Mouse (Mus musculus) intestine, embryonic 14.5 days (tissue): ENCODE data around the gene Prdx5. TPM values are rescaled to one million over a fixed set of nuclear protein-coding genes. Genes with fewer than 3 reads are reported as not detected.
"Not testable (repeated sequence)": the region's sequence is repeated elsewhere in the genome, so short reads cannot be mapped to it uniquely, and the experiment has no call there.

Experiments
- ATAC-seq: fragments of 200-750 bp; cut with Nextera tagmentation; replicated peaks from 2 replicates; pipeline ENCODE4 v1.8.0; 2017; ENCODE audit warnings: low read depth, moderate number of reproducible peaks, moderate TSS enrichment, moderate library complexity; ENCODE audit not compliant: low FRiP score, low TSS enrichment
- DNase-seq: peaks from one replicate; pipeline ENCODE4 v3.0.0-alpha.2; 2018; ENCODE audit warnings: low spot score
- H3K27ac ChIP-seq: fragments of 300-500 bp; sonication (generic); 2 replicates; pipeline ENCODE4 v1.5.1; 2014; ENCODE audit warnings: low read depth, mild to moderate bottlenecking, control low read depth
- H3K27me3 ChIP-seq: fragments of 300-500 bp; sonication (generic); replicated peaks from 2 replicates; pipeline ENCODE4 v1.6.1; 2014; ENCODE audit warnings: low read length, control low read depth; ENCODE audit not compliant: control insufficient read depth, insufficient read depth
- H3K36me3 ChIP-seq: fragments of 300-500 bp; sonication (generic); 2 replicates; pipeline ENCODE4 v1.6.1; 2014; ENCODE audit warnings: low read length, control low read depth; ENCODE audit not compliant: control insufficient read depth, insufficient read depth
- H3K4me1 ChIP-seq: fragments of 300-500 bp; sonication (generic); replicated peaks from 2 replicates; pipeline ENCODE4 v1.6.1; 2014; ENCODE audit warnings: low read length, control low read depth, mixed read lengths; ENCODE audit not compliant: control insufficient read depth, insufficient read depth
- H3K4me2 ChIP-seq: fragments of 300-500 bp; sonication (generic); 2 replicates; pipeline ENCODE4 v1.6.1; 2014; ENCODE audit warnings: low read length
- H3K4me3 ChIP-seq: fragments of 300-500 bp; sonication (generic); 2 replicates; pipeline ENCODE4 v1.5.1; 2014; ENCODE audit warnings: low read depth, low read length, control low read depth, mixed read lengths
- H3K9ac ChIP-seq: fragments of 300-500 bp; sonication (generic); 2 replicates; pipeline ENCODE4 v1.6.1; 2014; ENCODE audit warnings: mild to moderate bottlenecking, low read length
- H3K9me3 ChIP-seq: fragments of 300-500 bp; sonication (generic); 2 replicates; pipeline ENCODE4 v1.6.1; 2016; ENCODE audit warnings: low read length, control low read depth; ENCODE audit not compliant: control insufficient read depth
- WGBS: fragments of 180-500 bp; shearing (Covaris S2); extraction: QIAGEN DNeasy Blood & Tissue Kit; methylation state at CpG from one replicate; pipeline ENCODE4 v1.1.7; 2014; 5-methylcytosine and 5-hydroxymethylcytosine counted together
- polyA plus RNA-seq: library from polyadenylated mRNA; unstranded; fragments of >200 nt; fragmentation: Nextera tagmentation; extraction: Ambion mirVana; gene quantifications from 2 replicates; pipeline ENCODE4 v1.2.1, GENCODE M21; 2014

Gene Prdx5
- polyA plus RNA-seq, 1 experiment from 2014 or later, result 139 TPM

GRCm38 (mm10) chr19:6914540-6914939, 4.6 kb upstream of the Prdx5 start:
- Histone ChIP-seq H3K36me3 (peaks cover 34% of the 10 kb centered on the region), H3K9ac (no peak overlapping the region), H3K4me3 (no peak overlapping the region), H3K27ac (no peak overlapping the region), H3K27me3 (no peaks in the 10 kb centered on the region), H3K4me1 (peaks cover 6% of the 10 kb centered on the region), H3K4me2 (no peak overlapping the region), H3K9me3 (no peaks in the 10 kb centered on the region)
- ATAC-seq, result no peak
- 94% methylated on average over 9 of the region's 9 CpGs for WGBS
- no peak for DNase-seq

DNA sequence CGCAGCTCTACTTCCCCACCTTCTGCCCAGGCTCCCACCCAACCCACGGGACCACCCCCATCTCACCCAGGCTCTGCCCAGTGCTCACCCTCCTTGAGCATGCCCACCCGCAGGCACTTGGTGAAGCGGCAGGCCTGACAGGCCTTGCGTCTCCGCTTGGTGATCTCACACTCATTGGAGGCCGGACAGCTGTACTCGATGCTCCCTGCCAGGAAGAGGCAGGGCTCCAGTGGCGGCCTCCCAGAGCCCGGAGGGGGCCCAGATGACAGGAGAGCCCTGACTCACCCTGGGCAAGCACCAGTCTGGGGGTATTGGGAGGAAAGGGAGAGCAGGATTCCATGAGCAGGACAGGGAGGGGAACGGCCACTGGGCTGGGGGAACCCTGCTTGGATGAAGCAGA, 4.1 kb upstream of the Prdx5 start:
- Histone ChIP-seq H3K4me2 (no peak overlapping the region), H3K4me1 (peaks cover 6% of the 10 kb centered on the region), H3K9me3 (no peaks in the 10 kb centered on the region), H3K9ac (no peak overlapping the region), H3K27me3 (no peaks in the 10 kb centered on the region), H3K4me3 (no peak overlapping the region), H3K36me3 (peaks cover 34% of the 10 kb centered on the region), H3K27ac (no peak overlapping the region)
- WGBS, result 79% methylated on average over 11 of the region's 11 CpGs
- ATAC-seq (no peak), DNase-seq (peak; percentile 45)

GRCm38 (mm10) chr19:6913036-6913435, 3.1 kb upstream of the Prdx5 start:
- no peak overlapping the region for H3K27ac ChIP-seq
- no peak overlapping the region for H3K9ac ChIP-seq
- ATAC-seq (no peak), DNase-seq (no peak)
- H3K9me3 ChIP-seq, result no peaks in the 10 kb centered on the region
- H3K4me1 ChIP-seq, result peaks cover 16% of the 10 kb centered on the region
- H3K27me3 ChIP-seq, result no peaks in the 10 kb centered on the region
- H3K4me3 ChIP-seq, result no peak overlapping the region
- 85% methylated on average over 6 of the region's 6 CpGs for WGBS
- no peak overlapping the region for H3K4me2 ChIP-seq
- peaks cover 29% of the 10 kb centered on the region for H3K36me3 ChIP-seq

- WGBS, result 93% methylated on average over 15 of the region's 15 CpGs
- ATAC-seq (no peak), DNase-seq (no peak)
Measured at GRCm38 (mm10) chr19:6912205-6912970, 2.5 kb upstream of the Prdx5 start.

DNA sequence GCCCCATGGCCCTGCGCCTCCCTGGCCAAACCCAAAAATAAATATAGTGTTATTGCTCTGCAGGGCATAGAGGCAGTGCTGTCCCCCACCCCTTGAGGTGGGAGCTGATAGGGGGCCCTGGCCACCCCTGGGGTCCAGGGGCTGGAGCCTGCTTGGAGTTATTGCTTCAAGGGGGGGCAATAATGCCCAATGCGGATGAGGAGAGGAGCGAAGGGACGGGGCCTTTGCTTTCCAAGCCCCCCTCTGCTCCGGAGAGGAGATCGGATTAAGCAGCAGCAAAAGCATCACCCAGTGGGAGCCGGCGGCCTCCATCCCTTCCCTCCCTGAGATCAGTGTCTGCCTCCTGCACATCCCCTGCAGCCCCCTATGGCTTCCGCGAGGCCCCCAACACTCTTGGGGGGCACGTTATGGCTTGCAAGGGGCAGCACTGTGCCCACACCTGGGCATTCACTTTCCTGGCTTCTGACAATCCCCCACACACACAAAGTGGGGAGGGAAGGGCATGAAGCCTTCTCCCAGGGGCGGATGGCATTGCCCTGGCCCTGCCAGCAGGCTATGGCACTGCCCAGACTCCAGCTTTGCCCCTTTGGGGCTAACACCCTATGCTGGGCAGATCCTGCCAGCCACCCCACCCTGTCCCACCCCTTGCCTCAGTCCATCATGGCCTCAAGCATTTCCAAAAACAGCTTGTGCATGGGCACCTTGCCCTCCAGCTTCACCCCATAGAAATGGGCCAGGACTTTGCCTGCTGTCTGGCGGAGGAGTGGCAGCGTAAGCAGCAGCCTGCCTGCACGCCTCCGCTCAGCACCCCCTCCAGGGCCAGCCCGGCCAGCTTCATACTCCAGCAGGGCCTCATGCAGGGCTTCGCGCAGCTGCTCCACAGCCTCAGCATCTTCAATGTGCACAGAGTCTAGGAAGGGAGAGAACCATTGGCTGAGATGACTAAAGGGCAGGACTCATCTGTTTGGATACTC, 1.5 kb upstream of the Prdx5 start:
- no peaks in the 10 kb centered on the region for H3K9me3 ChIP-seq
- WGBS, result 86% methylated on average over 19 of the region's 19 CpGs
- peak overlapping the region; percentile 74 for H3K4me3 ChIP-seq
- no peak for DNase-seq
- 0 out of 2 replicates have a peak overlapping the region, but pooled peaks have one; percentile 25 for H3K9ac ChIP-seq
- H3K4me1 ChIP-seq, result peaks cover 18% of the 10 kb centered on the region
- ATAC-seq, result no peak
- no peaks in the 10 kb centered on the region for H3K27me3 ChIP-seq
- peaks cover 39% of the 10 kb centered on the region for H3K36me3 ChIP-seq
- H3K27ac ChIP-seq, result no peak overlapping the region
- peak overlapping the region; percentile 78 for H3K4me2 ChIP-seq

More at GRCm38 (mm10) chr19:6912205-6912970, 2.5 kb upstream of the Prdx5 start:
- Histone ChIP-seq H3K4me3 (no peak overlapping the region), H3K27me3 (no peaks in the 10 kb centered on the region), H3K4me2 (no peak overlapping the region), H3K4me1 (peaks cover 18% of the 10 kb centered on the region), H3K36me3 (peaks cover 29% of the 10 kb centered on the region), H3K27ac (no peak overlapping the region), H3K9ac (no peak overlapping the region), H3K9me3 (no peaks in the 10 kb centered on the region)

GRCm38 (mm10) chr19:6910306-6910705, 400 bp upstream of the Prdx5 start:
- H3K4me2 ChIP-seq, result peak overlapping the region; percentile 78
- H3K4me1 ChIP-seq, result peaks cover 18% of the 10 kb centered on the region
- H3K4me3 ChIP-seq, result peak overlapping the region; percentile 74
- peak overlapping the region; percentile 74 for H3K9ac ChIP-seq
- DNase-seq, H3K27me3 ChIP-seq, H3K9me3 ChIP-seq: not testable (repeated sequence)
- ATAC-seq, result peak; percentile 40
- peak overlapping the region; percentile 99 for H3K27ac ChIP-seq
- H3K36me3 ChIP-seq, result peaks cover 48% of the 10 kb centered on the region
- under 1% methylated on average over 30 of the region's 30 CpGs for WGBS

DNA sequence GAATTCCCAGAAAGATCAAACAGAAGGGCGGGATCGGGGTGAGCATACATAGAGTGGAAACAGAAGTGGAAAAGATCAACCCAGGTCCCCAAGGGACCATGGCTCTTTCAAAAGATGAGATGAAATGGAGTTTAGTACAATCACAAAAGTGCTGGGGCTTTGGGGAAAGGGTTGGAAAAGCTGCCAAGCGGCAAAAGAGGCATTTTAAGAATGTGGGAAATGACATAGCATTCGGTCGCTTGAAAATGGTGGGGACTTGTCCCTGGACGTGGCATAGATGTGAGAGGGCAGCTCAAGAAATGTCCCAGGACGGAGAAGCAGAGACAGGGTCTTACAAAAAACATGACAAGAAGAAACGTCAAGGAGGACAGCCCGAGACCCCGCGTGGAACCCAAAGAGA, 885 bp downstream of the Prdx5 start:
- peak overlapping the region; percentile 74 for H3K4me3 ChIP-seq
- 8% methylated on average over 11 of the region's 11 CpGs for WGBS
- peak overlapping the region; percentile 74 for H3K9ac ChIP-seq
- no peak for DNase-seq
- ATAC-seq, result no peak
- peaks cover 18% of the 10 kb centered on the region for H3K4me1 ChIP-seq
- H3K36me3 ChIP-seq, result peaks cover 52% of the 10 kb centered on the region
- H3K9me3 ChIP-seq, result no peaks in the 10 kb centered on the region
- H3K27ac ChIP-seq, result peak overlapping the region; percentile 99
- H3K4me2 ChIP-seq, result peak overlapping the region; percentile 78
- no peaks in the 10 kb centered on the region for H3K27me3 ChIP-seq

GRCm38 (mm10) chr19:6907811-6908540, 1.9 kb downstream of the Prdx5 start:
- Histone ChIP-seq H3K9ac (peak overlapping the region; percentile 74; the same call in 1 of the 2 replicates), H3K36me3 (peaks cover 44% of the 10 kb centered on the region), H3K9me3 (no peaks in the 10 kb centered on the region), H3K4me3 (peak overlapping the region; percentile 74), H3K27me3 (no peaks in the 10 kb centered on the region), H3K4me2 (peak overlapping the region; percentile 78), H3K27ac (no peak overlapping the region), H3K4me1 (peaks cover 18% of the 10 kb centered on the region)
- WGBS, result 90% methylated on average over 7 of the region's 7 CpGs
- no peak for ATAC-seq
- no peak for DNase-seq
